Mouse (Mus musculus) MEL-GATA-1-ER (cell line): ENCODE results near the gene Osbpl10.

Experiments used
- DNase-seq: peaks from one replicate; pipeline ENCODE4 v3.0.0-alpha.2; 2012; ENCODE audit warnings: low read depth; ENCODE audit errors: extremely low read depth

Osbpl10 gene

DNA sequence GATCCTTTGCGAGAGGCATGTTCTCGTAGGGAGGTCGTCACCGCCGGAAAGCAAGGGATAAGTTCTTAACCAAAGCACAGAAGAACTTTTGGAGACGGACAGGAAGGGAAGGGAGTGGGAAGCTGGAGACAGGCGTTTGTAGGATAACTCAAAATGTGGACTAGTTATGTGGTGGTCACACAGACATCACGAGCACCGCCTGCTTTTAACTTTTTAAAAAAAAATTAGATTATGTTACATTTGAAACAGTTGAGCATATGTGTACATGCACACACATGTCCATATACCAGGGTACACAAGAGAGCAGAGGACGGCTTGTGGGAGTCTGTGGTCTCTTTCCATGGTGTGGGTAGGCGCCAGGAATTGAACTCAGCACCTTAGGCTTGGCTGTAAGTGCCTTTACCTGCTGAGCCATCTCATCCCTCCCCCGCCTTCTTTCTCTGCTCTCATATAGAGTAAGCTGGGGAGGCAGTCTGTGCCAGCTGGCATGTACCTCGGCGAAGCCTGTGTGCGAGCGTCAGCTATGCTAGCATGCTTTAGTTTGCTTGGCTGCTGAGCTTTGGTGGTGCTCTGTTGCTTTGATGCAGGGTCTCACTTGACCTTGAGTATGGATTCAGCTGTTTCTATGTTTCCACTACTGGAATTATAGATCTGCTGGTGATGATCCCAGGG lies 4.5 kb downstream of the Osbpl10 start, which contains the start of gene Rps27rt:
TSS of gene Rps27rt (minus strand) at position 51 of the 672 bp plus-strand sequence.
- no peak for DNase-seq

DNA sequence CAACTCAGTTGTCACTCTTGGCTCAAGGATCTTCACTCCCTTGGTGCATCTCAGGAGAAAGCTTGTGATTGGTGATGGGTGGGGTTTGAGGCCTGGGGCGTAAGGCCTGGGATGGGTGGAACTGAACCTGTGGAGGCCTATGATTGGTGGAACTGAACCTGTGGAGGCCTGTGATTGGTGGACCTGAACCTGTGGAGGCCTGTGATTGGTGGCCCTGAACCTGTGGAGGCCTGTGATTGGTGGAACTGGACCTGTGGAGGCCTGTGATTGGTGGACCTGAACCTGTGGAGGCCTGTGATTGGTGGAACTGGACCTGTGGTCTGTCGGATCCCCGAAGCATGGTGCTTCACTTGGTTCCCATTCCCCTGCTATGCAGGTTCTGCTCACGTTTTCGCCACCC lies 7.4 kb downstream of the Osbpl10 start:
- no peak for DNase-seq

DNA sequence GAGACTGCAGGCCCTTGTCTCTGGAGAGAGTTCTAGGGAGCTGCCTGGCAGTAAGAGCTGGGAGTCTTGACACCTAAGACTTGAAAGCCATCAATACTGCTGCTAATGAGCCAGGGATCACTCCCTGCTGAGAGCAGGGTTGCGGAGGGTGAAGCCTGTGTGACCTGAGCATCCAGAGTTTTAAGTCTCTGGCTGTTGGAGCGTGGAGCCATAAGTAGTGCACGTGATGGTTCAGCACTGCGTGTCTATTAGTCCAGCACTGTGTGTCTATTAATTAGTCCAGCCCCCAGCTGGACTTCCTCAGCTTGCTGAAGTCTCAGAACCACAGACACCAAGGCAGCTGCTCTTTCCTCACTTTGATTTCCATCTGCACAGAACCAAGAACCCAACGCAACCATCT lies 8.0 kb downstream of the Osbpl10 start:
- DNase-seq: no peak

DNA sequence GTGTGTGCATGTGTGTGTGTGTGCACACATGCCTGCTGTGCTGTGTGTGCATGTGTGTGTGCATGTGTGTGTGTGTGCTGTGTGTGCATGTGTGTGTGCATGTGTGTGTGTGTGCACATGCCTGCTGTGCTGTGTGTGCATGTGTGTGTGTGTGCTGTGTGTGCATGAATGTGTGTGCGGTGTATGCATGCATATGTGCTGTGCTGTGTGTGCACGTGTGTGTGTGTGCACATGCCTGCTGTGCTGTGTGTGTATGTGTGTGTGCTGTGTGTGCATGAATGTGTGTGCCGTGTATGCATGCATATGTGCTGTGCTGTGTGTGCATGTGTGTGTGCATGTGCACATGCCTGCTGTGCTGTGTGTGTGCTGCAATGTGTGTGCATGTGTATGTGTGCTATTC lies 9.7 kb downstream of the Osbpl10 start:
- DNase-seq: no peak

DNA sequence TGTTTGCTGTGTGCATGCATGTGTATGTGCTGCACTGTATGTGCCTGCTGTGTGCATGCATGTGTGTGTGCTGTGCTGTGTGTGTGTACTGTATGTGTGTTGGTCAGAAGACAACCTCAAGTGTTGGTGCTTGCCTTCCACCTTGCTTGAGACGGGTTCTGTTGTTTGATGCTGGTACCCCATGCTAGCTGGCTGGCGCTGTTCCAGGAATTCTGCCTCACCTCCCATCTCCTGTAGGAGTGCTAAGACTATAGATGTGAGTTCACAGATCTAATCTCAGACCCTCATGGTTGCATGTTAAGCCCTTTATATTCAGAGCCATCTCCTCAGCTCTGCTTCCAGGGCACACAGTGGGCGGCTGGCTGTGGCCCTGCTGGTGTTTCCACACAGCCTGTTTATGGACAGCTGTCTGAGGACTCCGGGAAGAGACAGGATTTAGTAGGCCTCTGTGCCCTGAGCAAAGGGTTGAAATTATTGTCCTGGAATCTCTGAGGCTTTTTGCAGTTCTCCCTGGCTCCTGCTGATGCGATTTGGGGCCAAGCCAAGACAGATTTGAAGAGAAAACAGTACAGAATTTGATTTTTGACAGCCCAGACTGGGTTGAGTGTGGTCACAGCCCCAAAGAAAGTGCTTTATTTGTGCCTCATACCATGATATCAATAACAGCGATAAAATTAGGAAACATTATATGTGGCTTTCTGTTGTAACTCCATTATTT lies 10.4 kb downstream of the Osbpl10 start:
- no peak for DNase-seq

DNA sequence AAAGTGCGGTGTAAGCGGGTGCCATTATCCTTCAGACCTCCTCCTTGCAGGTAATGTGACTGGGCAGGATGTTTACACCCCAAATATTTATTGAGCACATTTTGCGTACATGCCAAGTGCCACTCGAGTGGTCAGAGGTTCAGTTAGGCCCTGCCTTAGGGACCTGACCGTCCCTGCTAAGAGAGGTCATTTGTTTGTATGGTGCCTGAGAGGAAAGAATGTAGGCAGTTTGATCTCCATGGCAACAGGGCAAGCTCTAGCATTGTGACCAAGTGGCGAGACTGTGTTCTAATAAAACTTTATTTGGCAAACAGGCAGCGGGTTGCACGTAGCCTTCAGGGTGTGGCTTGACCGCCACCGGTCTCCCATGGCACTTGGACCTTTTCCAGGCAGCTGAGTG lies 12.1 kb downstream of the Osbpl10 start:
- no peak for DNase-seq

DNA sequence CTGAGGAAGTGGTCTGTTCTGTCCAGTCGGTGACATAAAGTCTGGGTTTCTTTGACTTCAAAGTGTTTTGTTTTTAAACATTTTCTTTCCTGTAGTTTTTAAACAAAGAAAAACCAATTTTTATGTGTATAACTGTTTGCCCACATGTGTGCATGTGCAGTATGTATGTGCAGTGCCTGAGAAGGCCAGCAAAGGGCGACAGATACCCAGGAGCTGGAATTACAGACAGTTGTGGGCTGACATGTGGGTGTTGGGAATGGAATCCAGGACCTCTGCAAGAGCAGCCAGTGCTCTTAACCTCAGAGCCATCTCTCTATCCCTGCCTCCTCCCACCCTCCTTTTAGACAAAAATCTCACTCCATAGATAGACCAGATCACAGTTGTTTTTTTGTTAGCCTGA lies 14.2 kb downstream of the Osbpl10 start:
- no peak for DNase-seq

DNA sequence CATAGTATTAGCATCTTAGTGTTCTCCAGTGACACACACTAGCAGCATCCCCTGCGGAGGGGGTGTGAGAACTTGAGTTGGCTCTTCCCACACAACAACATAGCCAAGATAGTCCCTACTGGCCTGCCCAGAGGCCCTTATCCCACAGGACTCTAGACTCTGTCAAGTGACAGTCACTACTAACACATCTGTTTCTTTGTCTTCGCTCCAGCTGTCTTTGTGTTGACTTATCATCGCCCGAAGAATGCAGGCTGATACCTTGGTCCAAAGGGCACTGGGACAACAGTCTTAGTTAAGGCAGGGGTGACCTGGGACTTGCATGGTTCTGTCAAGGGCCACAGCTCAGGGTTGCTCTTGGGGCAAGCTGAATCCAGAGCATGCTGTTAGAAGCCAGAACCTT lies 16.9 kb downstream of the Osbpl10 start:
- no peak for DNase-seq

DNA sequence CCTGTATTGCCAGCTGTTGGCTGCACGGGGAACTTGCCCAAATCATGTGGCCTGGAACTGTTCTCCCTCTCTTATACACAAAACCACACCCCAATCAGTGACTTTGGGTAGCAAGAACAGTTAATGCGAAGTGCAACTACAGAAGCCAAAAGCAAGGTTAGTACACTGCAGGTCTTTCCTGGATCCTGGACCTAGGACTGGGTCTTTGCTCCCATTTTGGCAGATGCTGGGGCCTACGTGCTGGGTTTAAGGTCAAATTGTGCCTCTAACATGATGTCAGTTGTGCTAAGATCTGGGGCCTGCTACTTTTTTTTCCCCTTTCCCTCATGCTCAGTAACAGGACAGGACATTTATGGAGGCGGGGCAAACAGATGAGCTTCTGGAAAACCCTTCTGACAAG lies 17.3 kb downstream of the Osbpl10 start:
- DNase-seq: no peak

DNA sequence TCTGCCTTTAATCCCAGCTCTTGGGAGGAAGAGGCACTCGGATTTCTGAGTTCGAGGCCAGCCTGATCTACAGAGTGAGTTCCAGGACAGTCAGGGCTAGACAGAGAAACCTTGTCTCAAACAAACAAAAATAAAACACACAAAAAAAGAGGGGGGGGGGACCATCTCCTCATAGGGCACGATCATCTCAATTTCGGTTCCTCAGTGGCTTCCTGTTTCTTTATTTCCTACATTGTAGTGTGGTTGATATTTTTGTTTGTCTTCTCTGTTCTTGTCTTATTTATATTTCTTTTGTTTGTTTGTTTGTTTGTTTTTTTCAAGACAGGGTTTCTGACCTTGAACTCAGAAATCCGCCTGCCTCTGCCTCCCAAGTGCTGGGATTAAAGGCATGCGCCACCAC lies 18.1 kb downstream of the Osbpl10 start:
- DNase-seq: no peak

DNA sequence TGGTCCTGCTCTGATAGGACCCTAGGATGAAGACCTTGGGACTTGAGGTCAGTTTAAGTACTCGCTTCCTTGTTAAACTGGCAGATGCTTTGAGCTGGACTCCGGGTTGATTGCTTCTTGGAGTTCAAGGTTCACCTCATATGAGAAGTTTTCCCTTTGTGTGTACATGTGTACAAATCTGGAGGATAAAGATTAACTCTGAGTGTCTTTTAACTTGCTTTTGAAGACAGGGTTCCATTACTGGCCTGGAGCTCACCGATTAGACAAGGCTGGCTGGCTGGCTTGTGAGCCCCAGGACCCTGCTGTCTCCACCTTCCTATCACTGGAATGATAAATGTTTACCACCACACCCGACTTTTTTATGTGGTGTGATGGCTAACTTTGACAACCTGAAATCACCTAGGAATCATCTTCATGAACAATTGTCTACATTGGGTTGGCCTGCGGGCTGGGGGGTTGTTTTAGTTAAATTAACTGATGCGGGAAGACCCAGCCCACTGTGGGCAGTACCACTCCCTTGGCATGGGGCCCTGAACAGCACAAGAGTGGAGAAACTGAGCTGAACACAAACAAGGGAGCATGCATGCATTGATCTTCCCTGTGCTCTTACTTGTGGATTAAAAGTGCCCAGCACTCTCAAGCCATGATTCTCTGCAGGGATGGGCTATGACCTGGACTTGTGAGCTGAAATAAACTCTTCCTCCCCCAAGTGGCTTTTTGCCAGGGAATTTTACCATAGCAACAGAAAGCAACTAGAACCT lies 20.8 kb downstream of the Osbpl10 start:
- no peak for DNase-seq

DNA sequence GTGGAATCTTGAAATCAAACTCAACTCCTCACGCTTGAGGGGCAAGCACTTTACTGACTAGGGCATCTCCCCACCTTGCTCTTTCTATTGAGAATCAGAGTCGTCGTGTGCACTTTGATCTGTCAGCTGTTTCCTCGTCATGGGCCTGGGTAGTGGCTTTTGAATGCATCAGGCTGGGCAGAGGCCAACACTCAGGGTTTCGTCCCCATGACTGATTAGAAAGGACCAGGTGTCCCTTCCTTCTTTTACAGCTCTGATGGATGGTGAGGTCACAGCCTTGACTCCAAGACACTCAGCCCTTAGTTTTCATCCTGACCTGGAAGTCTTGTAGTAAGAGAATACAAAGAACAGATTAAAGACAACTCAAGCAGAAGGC lies 21.4 kb downstream of the Osbpl10 start:
- DNase-seq: no peak

DNA sequence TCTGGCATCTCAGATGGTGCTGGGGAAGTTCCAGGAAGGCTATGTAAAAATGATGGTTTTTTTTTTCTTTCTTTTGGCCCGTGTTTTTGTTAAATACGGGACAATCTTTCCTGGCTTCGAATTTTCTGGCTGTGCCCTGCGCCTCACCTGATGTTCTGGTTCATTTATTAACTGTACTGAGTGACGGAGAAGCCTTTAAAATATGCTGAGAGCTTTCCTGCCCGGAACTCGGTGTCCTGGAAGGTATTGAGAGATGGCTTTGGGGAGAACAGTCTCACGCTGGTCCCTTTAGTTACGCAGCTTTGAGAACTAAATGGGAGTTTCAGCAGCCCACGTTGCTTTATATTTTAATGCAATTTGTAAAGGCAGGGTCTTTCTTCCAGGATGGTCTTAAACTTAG lies 27.1 kb downstream of the Osbpl10 start:
- DNase-seq: no peak

DNA sequence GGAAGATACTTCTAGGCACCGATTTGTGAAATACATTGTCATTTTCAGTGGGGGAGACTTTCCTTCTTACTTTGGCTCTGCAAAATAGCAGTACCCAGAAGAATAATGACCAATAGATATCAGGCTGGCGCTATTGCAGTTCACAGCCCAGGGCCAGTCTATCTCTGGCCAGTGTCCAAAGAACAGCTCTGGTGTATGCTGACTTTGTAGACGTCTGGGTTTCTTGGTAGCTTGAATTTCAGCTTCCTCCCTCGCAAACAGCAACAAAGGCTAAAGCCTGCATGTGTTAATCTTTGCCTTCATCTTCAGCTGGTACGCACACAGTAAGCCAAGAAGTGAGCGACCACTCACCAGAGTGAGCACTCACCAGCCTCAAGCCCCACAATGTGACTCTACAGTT lies 29.4 kb downstream of the Osbpl10 start:
- no peak for DNase-seq

DNA sequence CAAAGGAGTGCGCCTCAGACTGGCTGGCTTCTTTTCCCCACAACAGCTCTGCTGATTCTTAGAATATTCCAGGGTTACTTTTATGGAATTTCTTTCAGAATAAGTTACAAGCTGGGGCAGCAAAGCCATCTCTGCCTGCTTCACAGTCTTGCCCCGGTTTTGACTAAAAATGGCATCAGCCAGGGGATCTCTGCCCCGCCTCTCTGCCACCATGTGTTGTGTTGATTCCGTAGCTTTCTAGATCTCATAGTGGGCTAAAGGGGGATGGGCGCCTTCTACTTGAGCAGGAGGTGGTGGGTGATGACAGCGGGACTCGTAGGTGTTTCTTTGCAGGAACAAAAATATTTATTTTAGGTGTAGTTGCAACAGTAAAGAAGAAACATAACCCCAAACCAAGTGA lies 29.8 kb downstream of the Osbpl10 start:
- DNase-seq: no peak

DNA sequence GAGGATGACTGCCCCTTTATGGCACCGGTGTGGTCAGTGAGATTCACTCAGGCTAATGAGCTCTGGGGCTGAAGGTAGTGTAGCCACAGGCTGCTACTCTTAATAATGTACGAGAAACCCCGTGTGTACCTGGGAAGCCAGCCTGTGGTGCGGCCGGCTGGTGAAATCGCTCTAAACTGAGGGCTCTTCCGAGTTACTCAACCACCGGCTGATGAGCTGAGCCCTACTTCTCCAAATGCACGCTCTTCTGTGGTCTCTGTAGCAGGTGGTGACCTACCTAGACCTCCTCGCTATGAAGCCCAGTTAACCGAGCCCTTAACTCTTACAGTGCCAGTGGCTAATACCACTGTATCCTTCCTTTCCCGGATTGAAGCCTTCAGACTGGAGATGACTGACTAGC lies 34.0 kb downstream of the Osbpl10 start:
- no peak for DNase-seq

DNA sequence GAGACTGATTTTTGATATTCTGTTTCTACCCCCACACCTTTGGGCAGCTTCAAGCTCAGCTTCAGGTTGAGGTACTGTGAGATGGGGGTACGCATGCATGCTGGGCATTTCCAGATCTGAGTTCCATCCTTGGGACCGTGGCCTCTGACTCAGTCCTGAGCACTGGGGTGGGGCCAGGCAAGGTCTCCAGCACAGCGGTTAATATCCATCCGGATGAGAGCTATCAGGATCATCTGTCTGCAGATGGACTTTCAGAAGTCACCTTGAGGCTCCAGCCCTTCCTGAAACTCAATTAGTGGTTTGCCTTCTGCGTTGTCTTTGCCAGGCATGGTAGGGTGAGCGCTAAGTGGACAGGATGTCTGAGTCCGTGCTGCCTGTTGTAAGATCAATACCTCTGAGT lies 41.8 kb downstream of the Osbpl10 start:
- no peak for DNase-seq

DNA sequence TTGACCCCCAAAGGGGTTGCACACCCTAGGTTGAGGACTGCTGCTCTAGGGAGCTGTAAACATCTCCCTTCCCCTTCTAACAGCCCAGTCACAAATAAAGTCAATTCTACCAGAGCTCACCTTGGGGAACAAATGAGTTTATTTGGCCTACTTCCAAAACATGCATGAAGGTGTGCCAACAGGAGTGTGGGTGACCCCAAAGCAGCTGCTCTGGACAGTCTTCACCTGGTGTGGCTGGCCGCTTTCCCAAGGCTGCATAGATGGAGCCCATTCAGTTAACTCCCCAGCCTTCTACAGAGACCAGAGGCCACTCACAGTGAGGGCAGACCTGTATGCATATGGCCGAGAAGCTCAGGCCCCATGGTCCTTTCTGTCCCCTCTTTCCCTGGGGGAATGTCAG lies 43.0 kb downstream of the Osbpl10 start:
- no peak for DNase-seq

DNA sequence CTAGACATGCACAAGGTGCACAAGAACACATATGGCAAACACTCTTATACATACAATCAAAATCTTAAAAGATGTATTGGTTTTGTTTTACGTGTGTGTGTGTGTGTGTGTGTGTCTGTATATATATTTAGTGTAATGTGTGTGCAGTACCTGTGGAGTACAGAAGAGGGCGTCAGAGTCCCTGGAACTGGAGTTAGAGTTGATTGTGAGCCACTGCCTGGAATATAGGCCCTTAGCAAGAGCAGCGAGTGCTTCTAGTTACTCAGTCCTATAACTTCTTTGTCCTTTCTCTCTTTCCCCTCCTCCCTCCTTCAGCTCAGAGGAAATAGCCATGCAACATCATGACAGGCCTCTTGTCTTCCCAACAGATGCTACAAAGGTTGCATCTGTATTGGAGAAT lies 44.8 kb downstream of the Osbpl10 start:
- no peak for DNase-seq

DNA sequence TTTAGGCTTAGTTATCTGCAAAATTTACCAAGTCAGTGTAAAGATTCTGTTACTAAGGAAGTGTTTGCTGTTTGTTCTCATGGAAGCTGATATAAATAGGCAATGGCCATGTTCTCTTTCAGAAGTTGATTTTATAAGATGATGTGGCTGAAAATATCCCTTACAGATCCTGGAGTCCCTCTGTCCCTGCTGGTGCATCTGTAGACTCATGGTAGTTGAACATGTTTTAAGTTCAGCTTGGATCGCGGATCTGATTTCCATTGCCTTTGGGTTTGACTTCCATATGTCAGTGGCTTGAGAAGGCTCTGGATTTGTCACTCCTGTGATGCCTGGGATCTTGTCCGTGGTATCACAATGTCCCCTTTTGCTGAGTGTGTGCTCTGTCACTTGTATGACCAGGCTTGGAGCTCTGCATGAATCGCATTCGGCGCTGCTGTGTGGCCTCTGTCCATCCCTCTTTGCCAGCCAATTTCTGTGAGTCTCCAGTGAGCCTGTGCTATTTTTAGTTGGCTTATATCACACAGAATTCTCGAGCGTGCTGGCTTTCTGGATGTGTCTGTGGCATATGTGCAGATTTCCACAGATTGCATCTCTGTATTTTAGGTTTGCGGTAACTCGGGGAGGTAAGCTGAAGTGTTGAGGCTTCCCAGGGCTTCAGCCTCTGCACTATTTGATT lies 45.5 kb downstream of the Osbpl10 start:
- no peak for DNase-seq

DNA sequence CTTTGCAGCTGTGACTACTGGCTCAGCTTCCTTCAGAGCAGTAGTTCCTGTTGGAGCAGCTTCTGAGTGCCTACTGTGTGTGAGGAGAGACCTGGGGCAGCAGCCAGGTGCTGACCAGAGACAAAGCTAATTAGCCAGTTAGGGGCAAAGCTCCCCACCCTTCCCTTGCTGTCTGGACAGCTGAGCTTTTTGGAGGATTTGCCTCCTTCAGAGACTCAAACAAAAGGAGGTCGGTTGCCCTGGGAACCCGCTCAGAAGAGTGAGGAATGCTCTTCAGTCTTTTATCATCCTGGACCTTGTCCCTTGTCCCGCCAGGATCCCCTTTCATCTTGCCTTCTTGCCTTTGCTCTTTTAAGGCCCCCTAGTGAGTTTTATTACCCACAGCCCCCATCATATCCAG lies 50.9 kb downstream of the Osbpl10 start:
- no peak for DNase-seq

DNA sequence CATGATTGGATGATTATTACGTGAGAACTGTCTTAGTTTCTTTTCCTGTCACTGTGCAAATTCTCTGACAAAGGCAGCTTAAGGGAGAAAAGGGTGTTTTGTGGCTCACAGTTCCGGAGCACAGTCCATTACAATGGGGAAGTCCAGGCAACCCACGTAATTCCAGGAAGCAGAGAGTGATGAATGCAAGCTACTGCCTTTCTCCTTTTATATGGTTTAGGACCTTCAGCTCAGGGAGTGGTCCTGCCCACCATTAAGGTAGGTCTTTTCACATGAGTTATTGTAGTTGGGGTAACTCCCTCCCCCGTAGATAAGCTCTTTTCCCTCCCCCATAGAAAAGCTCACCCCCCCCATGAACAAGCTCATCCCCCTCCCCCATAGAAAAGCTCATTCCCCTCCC lies 52.2 kb downstream of the Osbpl10 start:
- DNase-seq: no peak
